ENCODE assay signal across 8 mouse cellular contexts in the genomic region with DNA sequence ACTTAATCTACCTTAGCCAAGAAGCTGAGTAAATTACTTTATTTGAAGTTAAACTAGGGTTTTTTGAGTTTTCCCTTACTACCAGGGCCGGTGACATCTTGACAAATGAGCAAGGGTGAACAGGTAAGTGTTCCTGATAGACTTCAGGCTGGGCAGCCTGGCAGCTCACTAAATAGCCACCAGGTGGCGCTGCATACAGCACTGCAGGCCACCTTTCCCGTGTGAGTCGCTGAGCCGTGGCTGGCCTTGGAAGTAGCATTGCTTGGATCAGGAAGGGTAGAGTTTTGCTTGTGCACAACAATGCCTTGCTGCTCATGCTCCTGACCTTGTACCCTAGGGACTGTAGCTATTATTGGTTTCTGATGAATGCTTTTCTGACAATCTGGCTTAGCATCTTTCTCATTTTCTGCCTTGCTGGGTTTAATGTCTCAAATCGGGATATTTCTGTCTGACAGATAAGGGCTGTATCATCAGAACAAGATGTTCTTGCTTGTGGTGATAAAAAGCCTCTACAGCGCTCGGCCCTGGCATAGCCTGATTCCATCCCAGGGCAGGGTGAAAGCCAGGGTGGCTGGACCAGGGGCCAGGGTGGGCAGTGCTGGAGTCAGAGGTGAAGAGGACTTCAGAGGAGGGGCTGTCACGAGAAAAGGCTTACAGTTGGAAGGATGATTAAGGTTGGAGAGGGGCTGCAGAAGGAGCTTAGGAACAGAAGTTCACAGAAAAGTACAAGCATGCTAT. TPM values are rescaled to one million over a fixed set of nuclear protein-coding genes. Genes with fewer than 3 reads are reported as not detected.
DNase-seq lines count a peak whose midpoint lies in the region; ATAC-seq and TF ChIP-seq lines count a peak whose summit lies in the region.

No protein-coding gene starts in this region.

- no peak overlapping the region for H3K27ac ChIP-seq in hindbrain, postnatal 0 days

- no peaks in the 10 kb centered on the region for H3K4me1 ChIP-seq in hindbrain, postnatal 0 days (ENCODE audit: insufficient read depth, low read length)

- H3K4me3 ChIP-seq in hindbrain, postnatal 0 days (ENCODE audit: low read length) = no peak overlapping the region

- 0 out of 2 replicates have a peak, but pooled peaks cover 4% of the 10 kb centered on the region for H3K27me3 ChIP-seq in hindbrain, postnatal 0 days (ENCODE audit: insufficient read depth, low read length)

- peak; percentile 91; the same call in 1 of the 2 replicates for ATAC-seq in frontal cortex, adult (ENCODE audit: low TSS enrichment)
- ATAC-seq in hindbrain, postnatal 0 days = peak; percentile 79
- ATAC-seq in megakaryocyte progenitor cell, adult 5-6 weeks (replicated peaks; ENCODE audit: poor library complexity) = peak; percentile 90

- H3K9me3 ChIP-seq in hindbrain, postnatal 0 days (ENCODE audit: low read length) = no peaks in the 10 kb centered on the region

- TF ChIP-seq CTCF in hindbrain, postnatal 0 days (IDR thresholded peaks at IDR 0.05; ENCODE audit: low read depth) = peak; percentile 100

- no peak overlapping the region for H3K9ac ChIP-seq in hindbrain, postnatal 0 days (replicated peaks; ENCODE audit: low read length)

- no peaks in the 10 kb centered on the region for H3K36me3 ChIP-seq in hindbrain, postnatal 0 days (ENCODE audit: insufficient read depth, low read length)

- 30% methylated on average over 9 of the region's 9 CpGs for WGBS in hindbrain, postnatal 0 days

- no peak overlapping the region for H3K4me2 ChIP-seq in hindbrain, postnatal 0 days (ENCODE audit: low read depth, low read length)

- peak; percentile 28 for DNase-seq in WW6 (ENCODE audit: low read depth, low spot score)
- DNase-seq in cerebellum, adult 9-11 months = peak; percentile 68
- DNase-seq in hindbrain, postnatal 0 days (ENCODE audit: low spot score) = peak; percentile 93
- peak; percentile 65 to 72 for DNase-seq in layer of hippocampus, postnatal 36 days
- DNase-seq in right cerebral cortex, postnatal 10 days (ENCODE audit: low spot score in 2 of 2) = peak; percentile 83 to 90
- DNase-seq in urinary bladder, postnatal 25 days (ENCODE audit: low spot score) = peak; percentile 81

RNA-seq across cellular contexts. Expression of a gene that starts 58.4 kb away (rescaled TPM):
- 9.2 and 13.1 TPM in 2 replicates for total RNA-seq in hindbrain, postnatal 0 days (2014; rRNA removed)
- polyA plus RNA-seq in hindbrain, postnatal 0 days (2015; fragmentation: Nextera tagmentation; extraction: Ambion mirVana) = 8.8 and 9.9 TPM in 2 replicates
- 10 to 100 TPM; 16.0 to 16.5 TPM for total RNA-seq in layer of hippocampus, postnatal 36 days (2021)
- not detected in 2 replicates for total RNA-seq in megakaryocyte progenitor cell, adult 5-6 weeks (2015)
- total RNA-seq in megakaryocyte progenitor cell, adult 5-6 weeks (2017) = not detected in 2 replicates

Comparison
In these comparisons a context has a peak if more than half of its experiments do, and no peak if none do; other contexts are left out.
1. DNase-seq: peak in every context shown above with its lines; median percentile 93 in hindbrain, postnatal 0 days; 86 in right cerebral cortex, postnatal 10 days; 81 in urinary bladder, postnatal 25 days; 68 in layer of hippocampus, postnatal 36 days; 68 in cerebellum, adult 9-11 months; 28 in WW6.
2. RNA of a gene that starts 58.4 kb away (total RNA-seq): 16.0 to 16.5 TPM in layer of hippocampus, postnatal 36 days and 9.2 to 13.1 TPM in hindbrain, postnatal 0 days; not detected in megakaryocyte progenitor cell, adult 5-6 weeks; every median in the first group is over 10 times any median in the second.
3. Peak in every context shown above with its lines, with median percentiles within 50 percentile points of each other: ATAC-seq.